Mouse (Mus musculus): ENCODE data around the gene Tcte3.
"Not testable (repeated sequence)": the region's sequence is repeated elsewhere in the genome, so short reads cannot be mapped to it uniquely, and the experiment has no call there.

GRCm38 (mm10) chr17:15025513-15025912 lies 15.8 kb downstream of the Tcte3 start:
- TF ChIP-seq GATA1, TAL1 (IDR thresholded peaks at IDR 0.05; ENCODE audit: low read length): not testable (repeated sequence)
